9 mouse cellular contexts compared by ENCODE assay signal in the genomic region with DNA sequence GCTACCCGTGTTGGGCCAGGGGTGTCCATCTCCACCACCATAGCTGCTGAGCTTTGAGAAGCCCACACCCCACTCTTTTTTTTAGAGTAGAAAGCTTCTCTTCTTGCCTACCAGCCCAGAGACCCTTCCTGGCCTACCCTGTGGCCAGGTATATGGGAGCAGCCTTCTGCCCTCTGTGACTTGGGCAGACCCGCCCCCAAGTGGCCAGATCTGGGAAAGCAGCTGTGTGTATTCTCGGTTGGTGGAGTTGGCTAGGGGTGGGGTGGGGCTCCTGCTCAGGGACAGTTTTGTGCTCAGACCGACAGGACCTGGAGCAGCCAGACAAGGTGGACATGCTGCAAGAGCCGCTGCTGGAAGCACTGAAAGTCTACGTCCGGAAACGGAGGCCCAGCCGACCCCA. TPM values are rescaled to one million over a fixed set of nuclear protein-coding genes. Genes with fewer than 3 reads are reported as not detected.
DNase-seq lines count a peak whose midpoint lies in the region; ATAC-seq and TF ChIP-seq lines count a peak whose summit lies in the region.
"Had no signal": no experiment of that assay in that cellular context is flagged by ENCODE, and none has a peak within 500 bp of the region (broad histone marks: within the 10 kb centered on the region; RNA-seq: fewer than 3 reads in every experiment).

No protein-coding gene starts in this region.

- H3K9ac ChIP-seq in kidney, embryonic 15.5 days, result no peak overlapping the region
- no peak overlapping the region for H3K9ac ChIP-seq in forebrain, embryonic 12.5 days
- H3K9ac ChIP-seq in hindbrain, embryonic 12.5 days, result no peak overlapping the region
- H3K9ac ChIP-seq in midbrain, embryonic 16.5 days (ENCODE audit: low read depth, low read length), result no peak overlapping the region
- no peak overlapping the region for H3K9ac ChIP-seq in stomach, embryonic 14.5 days (replicated peaks; ENCODE audit: low read depth, low read length)

- TF ChIP-seq CTCF in brain, embryonic 14.5 days (IDR thresholded peaks at IDR 0.05; ENCODE audit: borderline replicate concordance, extremely low read depth, insufficient read depth, insufficient read length), result peak; percentile 93

- TF ChIP-seq POLR2A in brain, embryonic 14.5 days (IDR thresholded peaks at IDR 0.05; ENCODE audit: borderline replicate concordance, extremely low read depth, insufficient read depth, insufficient read length, poor library complexity, severe bottlenecking), result no peak

- no peak overlapping the region for H3K4me3 ChIP-seq in kidney, embryonic 15.5 days (replicated peaks)
- no peak overlapping the region for H3K4me3 ChIP-seq in forebrain, embryonic 12.5 days (replicated peaks)
- no peak overlapping the region for H3K4me3 ChIP-seq in hindbrain, embryonic 12.5 days
- no peak overlapping the region for H3K4me3 ChIP-seq in limb, embryonic 10.5 days
- H3K4me3 ChIP-seq in midbrain, embryonic 16.5 days (ENCODE audit: low read depth, low read length), result no peak overlapping the region
- H3K4me3 ChIP-seq in stomach, embryonic 14.5 days (ENCODE audit: low read depth, low read length), result no peak overlapping the region
- H3K4me3 ChIP-seq: myocyte had no signal

- no peak; the same call in 1 of the 2 replicates for ATAC-seq in kidney, embryonic 15.5 days (replicated peaks; ENCODE audit: low FRiP score)
- ATAC-seq in forebrain, embryonic 12.5 days (ENCODE audit: low FRiP score), result peak; percentile 6; the same call in 1 of the 2 replicates
- ATAC-seq in hindbrain, embryonic 12.5 days (ENCODE audit: low FRiP score), result 0 out of 2 replicates have a peak, but pooled peaks have one; percentile 12
- ATAC-seq in midbrain, embryonic 16.5 days, result peak; percentile 21; the same call in 1 of the 2 replicates
- ATAC-seq in stomach, embryonic 14.5 days (ENCODE audit: insufficient number of reproducible peaks, insufficient read depth, low FRiP score, low read depth), result 0 out of 2 replicates have a peak, but pooled peaks have one; percentile 24

- no peak overlapping the region for H3K27ac ChIP-seq in kidney, embryonic 15.5 days
- no peak overlapping the region for H3K27ac ChIP-seq in forebrain, embryonic 12.5 days
- H3K27ac ChIP-seq in hindbrain, embryonic 12.5 days, result no peak overlapping the region
- no peak overlapping the region for H3K27ac ChIP-seq in limb, embryonic 10.5 days
- H3K27ac ChIP-seq in midbrain, embryonic 16.5 days (ENCODE audit: low read length), result no peak overlapping the region
- H3K27ac ChIP-seq in stomach, embryonic 14.5 days (ENCODE audit: low read length), result no peak overlapping the region

- no peak overlapping the region for H3K4me2 ChIP-seq in kidney, embryonic 15.5 days
- H3K4me2 ChIP-seq in forebrain, embryonic 12.5 days, result no peak overlapping the region
- no peak overlapping the region for H3K4me2 ChIP-seq in hindbrain, embryonic 12.5 days (replicated peaks)
- H3K4me2 ChIP-seq in midbrain, embryonic 16.5 days (ENCODE audit: low read length), result no peak overlapping the region
- H3K4me2 ChIP-seq in stomach, embryonic 14.5 days (replicated peaks; ENCODE audit: low read depth, low read length), result no peak overlapping the region

- peaks cover 52% of the 10 kb centered on the region for H3K4me1 ChIP-seq in kidney, embryonic 15.5 days
- H3K4me1 ChIP-seq in forebrain, embryonic 12.5 days, result peaks cover 46% of the 10 kb centered on the region
- peaks cover 51% of the 10 kb centered on the region for H3K4me1 ChIP-seq in hindbrain, embryonic 12.5 days
- peaks cover 53% of the 10 kb centered on the region for H3K4me1 ChIP-seq in limb, embryonic 10.5 days
- peaks cover 44% of the 10 kb centered on the region for H3K4me1 ChIP-seq in midbrain, embryonic 16.5 days (ENCODE audit: control insufficient read depth, insufficient read depth, low read length)
- H3K4me1 ChIP-seq in stomach, embryonic 14.5 days (ENCODE audit: control insufficient read depth, insufficient read depth, low read length), result peaks cover 45% of the 10 kb centered on the region

- 55% methylated on average over 9 of the region's 9 CpGs for WGBS in kidney, embryonic 15.5 days
- 51% methylated on average over 9 of the region's 9 CpGs for WGBS in forebrain, embryonic 12.5 days
- 53% methylated on average over 9 of the region's 9 CpGs for WGBS in hindbrain, embryonic 12.5 days
- WGBS in limb, embryonic 10.5 days, result 59% methylated on average over 9 of the region's 9 CpGs
- WGBS in midbrain, embryonic 16.5 days, result 56% methylated on average over 9 of the region's 9 CpGs
- 52% methylated on average over 9 of the region's 9 CpGs for WGBS in stomach, embryonic 14.5 days

- H3K36me3 ChIP-seq in kidney, embryonic 15.5 days, result peaks cover 72% of the 10 kb centered on the region
- H3K36me3 ChIP-seq in forebrain, embryonic 12.5 days (replicated peaks), result peaks cover 23% of the 10 kb centered on the region
- peaks cover 48% of the 10 kb centered on the region for H3K36me3 ChIP-seq in hindbrain, embryonic 12.5 days
- H3K36me3 ChIP-seq in limb, embryonic 10.5 days, result peaks cover 78% of the 10 kb centered on the region
- peaks cover 3% of the 10 kb centered on the region; the same call in 1 of the 2 replicates for H3K36me3 ChIP-seq in midbrain, embryonic 16.5 days (ENCODE audit: control insufficient read depth, insufficient read depth, low read length)
- H3K36me3 ChIP-seq in stomach, embryonic 14.5 days (ENCODE audit: control insufficient read depth, insufficient read depth, low read length), result peaks cover 61% of the 10 kb centered on the region

- peak; percentile 77 for DNase-seq in kidney, adult 11 months
- DNase-seq in brain, embryonic 14.5 days (ENCODE audit: low read depth), result peak; percentile 83
- DNase-seq in limb, embryonic 10.5 days (ENCODE audit: low spot score), result peak; percentile 88

- no peaks in the 10 kb centered on the region for H3K27me3 ChIP-seq in kidney, embryonic 15.5 days
- H3K27me3 ChIP-seq in forebrain, embryonic 12.5 days, result no peaks in the 10 kb centered on the region
- no peaks in the 10 kb centered on the region for H3K27me3 ChIP-seq in hindbrain, embryonic 12.5 days
- no peaks in the 10 kb centered on the region for H3K27me3 ChIP-seq in limb, embryonic 10.5 days (ENCODE audit: low read depth, poor library complexity, severe bottlenecking)
- no peaks in the 10 kb centered on the region for H3K27me3 ChIP-seq in midbrain, embryonic 16.5 days (ENCODE audit: control insufficient read depth, insufficient read depth, low read depth, low read length)
- H3K27me3 ChIP-seq in stomach, embryonic 14.5 days (ENCODE audit: control insufficient read depth, insufficient read depth, low read length), result no peaks in the 10 kb centered on the region

- H3K9me3 ChIP-seq in kidney, embryonic 15.5 days (replicated peaks), result no peaks in the 10 kb centered on the region
- H3K9me3 ChIP-seq in forebrain, embryonic 12.5 days, result no peaks in the 10 kb centered on the region
- no peaks in the 10 kb centered on the region for H3K9me3 ChIP-seq in hindbrain, embryonic 12.5 days (replicated peaks)
- no peaks in the 10 kb centered on the region for H3K9me3 ChIP-seq in limb, embryonic 10.5 days (replicated peaks)
- no peaks in the 10 kb centered on the region for H3K9me3 ChIP-seq in midbrain, embryonic 16.5 days (replicated peaks; ENCODE audit: control insufficient read depth, low read length, poor library complexity, severe bottlenecking)
- H3K9me3 ChIP-seq in stomach, embryonic 14.5 days (ENCODE audit: control insufficient read depth, low read depth, low read length), result no peaks in the 10 kb centered on the region

RNA-seq across cellular contexts. Expression of a gene that starts 10.6 kb away (rescaled TPM):
- polyA plus RNA-seq in kidney, embryonic 15.5 days (2015; fragmentation: Nextera tagmentation; extraction: Ambion mirVana), result 0.48 and 0.51 TPM in 2 replicates
- 2.5 and 2.9 TPM in 2 replicates for polyA plus RNA-seq in brain, embryonic 14.5 days (2012; rRNA removed)
- polyA plus RNA-seq in forebrain, embryonic 12.5 days (2016; fragmentation: Nextera tagmentation; extraction: Ambion mirVana), result 0.24 and 0.47 TPM in 2 replicates
- polyA plus RNA-seq in hindbrain, embryonic 12.5 days (2016; fragmentation: Nextera tagmentation; extraction: Ambion mirVana), result 0.88 and 1.1 TPM in 2 replicates
- 0.24 and 0.29 TPM in 2 replicates for polyA plus RNA-seq in limb, embryonic 10.5 days (2016; fragmentation: Nextera tagmentation; extraction: Ambion mirVana)
- polyA plus RNA-seq in midbrain, embryonic 16.5 days (2015; fragmentation: Nextera tagmentation; extraction: Ambion mirVana), result 1.0 and 1.9 TPM in 2 replicates
- polyA plus RNA-seq in stomach, embryonic 14.5 days (2014; fragmentation: Nextera tagmentation; extraction: Ambion mirVana), result not detected in 2 replicates

RNA-seq across cellular contexts. Expression of a gene that starts 44.6 kb away (rescaled TPM):
- 29.3 and 32.1 TPM in 2 replicates for polyA plus RNA-seq in kidney, embryonic 15.5 days (2015; fragmentation: Nextera tagmentation; extraction: Ambion mirVana)
- polyA plus RNA-seq in brain, embryonic 14.5 days (2012; rRNA removed), result 8.4 and 14.4 TPM in 2 replicates
- 14.0 and 16.4 TPM in 2 replicates for polyA plus RNA-seq in forebrain, embryonic 12.5 days (2016; fragmentation: Nextera tagmentation; extraction: Ambion mirVana)
- polyA plus RNA-seq in hindbrain, embryonic 12.5 days (2016; fragmentation: Nextera tagmentation; extraction: Ambion mirVana), result 38.6 and 46.9 TPM in 2 replicates
- polyA plus RNA-seq in limb, embryonic 10.5 days (2016; fragmentation: Nextera tagmentation; extraction: Ambion mirVana), result 38.4 and 43.7 TPM in 2 replicates
- polyA plus RNA-seq in midbrain, embryonic 16.5 days (2015; fragmentation: Nextera tagmentation; extraction: Ambion mirVana), result 9.5 and 9.6 TPM in 2 replicates
- polyA plus RNA-seq in stomach, embryonic 14.5 days (2014; fragmentation: Nextera tagmentation; extraction: Ambion mirVana), result 54.0 and 56.8 TPM in 2 replicates

RNA-seq across cellular contexts. Expression of a gene that starts 51.8 kb away (rescaled TPM):
- polyA plus RNA-seq in kidney, embryonic 15.5 days (2015; fragmentation: Nextera tagmentation; extraction: Ambion mirVana), result 249 and 256 TPM in 2 replicates
- 57.3 and 70.1 TPM in 2 replicates for polyA plus RNA-seq in brain, embryonic 14.5 days (2012; rRNA removed)
- polyA plus RNA-seq in forebrain, embryonic 12.5 days (2016; fragmentation: Nextera tagmentation; extraction: Ambion mirVana), result 355 and 367 TPM in 2 replicates
- 195 and 199 TPM in 2 replicates for polyA plus RNA-seq in hindbrain, embryonic 12.5 days (2016; fragmentation: Nextera tagmentation; extraction: Ambion mirVana)
- 291 and 354 TPM in 2 replicates for polyA plus RNA-seq in limb, embryonic 10.5 days (2016; fragmentation: Nextera tagmentation; extraction: Ambion mirVana)
- polyA plus RNA-seq in midbrain, embryonic 16.5 days (2015; fragmentation: Nextera tagmentation; extraction: Ambion mirVana), result 20.4 and 29.1 TPM in 2 replicates
- polyA plus RNA-seq in stomach, embryonic 14.5 days (2014; fragmentation: Nextera tagmentation; extraction: Ambion mirVana), result 260 and 284 TPM in 2 replicates
